Mouse (Mus musculus): ENCODE measurements around the gene Kcnh5.

DNA sequence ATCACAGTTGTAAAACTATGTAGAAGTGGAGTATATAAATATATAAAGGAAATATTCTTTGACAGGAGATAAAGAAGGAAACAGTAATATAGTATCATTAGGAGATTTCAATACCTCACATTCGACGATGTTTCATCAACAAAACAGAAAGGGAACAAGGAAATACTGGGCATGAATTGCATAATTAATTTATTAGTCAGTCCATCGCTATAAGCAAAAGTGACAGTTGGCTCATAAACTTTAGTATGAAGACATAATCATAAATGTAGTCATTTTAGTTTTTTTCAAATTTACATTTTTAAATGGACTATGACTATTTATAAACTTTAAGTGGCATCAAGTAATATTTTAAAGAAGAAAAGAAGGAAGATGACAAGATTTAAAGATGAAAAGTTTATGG is 205.9 kb downstream of the Kcnh5 start:
- no peak for TF ChIP-seq POLR2A (IDR thresholded peaks at IDR 0.05; ENCODE audit: extremely low read depth, insufficient read depth, low read length)
- TF ChIP-seq CTCF (IDR thresholded peaks at IDR 0.05; ENCODE audit: extremely low read depth, insufficient read depth, low read length), result no peak
